Mouse (Mus musculus) embryonic stem cell, embryonic (primary cell): ENCODE measurements at regions not wholly inside any gene's neighbourhood (a gene's known extent, or its start where the extent isn't known, plus 50 kb on each side); places are given as distances from the start of the nearest gene placed in this dataset.

Experiments
- CTCF ChIA-PET, 4 experiments: fragments of 300-600 bp in 2 of 4; fragments of 350-600 bp in 2 of 4; sonication (Branson Sonifier 250); formaldehyde crosslinking; loops; one replicate each; lab custom pipeline; 2022; ENCODE audit warnings: inconsistent platforms in 2 of 4; lab: Charles Lee
- POLR2A ChIA-PET, 4 experiments: fragments of 300-600 bp in 2 of 4; fragments of 350-600 bp in 2 of 4; sonication (Branson Sonifier 250); formaldehyde crosslinking; loops; one replicate each; lab custom pipeline; 2022; ENCODE audit warnings: antibody characterized with exemption in 4 of 4, inconsistent platforms in 1 of 4; lab: Charles Lee

DNA sequence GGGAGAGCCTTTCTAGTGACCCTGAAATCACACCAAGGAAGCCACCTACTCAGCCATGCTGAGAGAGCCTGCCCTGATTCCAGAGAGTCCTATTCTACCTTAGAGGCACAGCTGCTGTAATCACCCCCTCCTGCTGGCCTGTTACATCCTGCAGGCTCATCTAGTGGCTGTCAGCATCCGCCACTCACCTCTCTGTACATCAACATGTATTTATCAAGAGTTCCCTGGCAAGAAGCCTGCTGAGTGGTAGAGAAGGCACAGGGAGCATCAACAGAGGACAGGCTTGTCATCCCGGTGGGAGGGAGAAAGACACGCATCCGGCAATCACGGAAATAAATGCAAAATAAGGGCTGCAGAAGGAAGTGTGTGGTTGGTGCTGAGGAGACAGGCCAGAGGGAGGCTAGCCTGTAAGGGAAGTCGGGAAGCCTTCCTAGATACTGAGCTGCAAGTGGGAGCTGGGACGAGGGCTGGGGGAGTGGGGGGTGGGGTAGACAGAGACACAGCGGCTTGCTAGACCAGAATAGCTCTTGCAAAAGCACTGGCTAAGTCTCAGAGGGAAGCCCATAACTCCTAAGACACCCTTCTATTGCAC is 75.9 kb upstream of the Calm2 start:
- POLR2A ChIA-PET: interaction anchor here (0.7 to 17.1 kb wide), 33 partner anchors 8 to 883 kb away, joined by 3 to 334 read pairs (median 5); partner anchors contain the start of genes Calm2 (in 4 of the 4) and Ttc7 (in 1 of the 4)

DNA sequence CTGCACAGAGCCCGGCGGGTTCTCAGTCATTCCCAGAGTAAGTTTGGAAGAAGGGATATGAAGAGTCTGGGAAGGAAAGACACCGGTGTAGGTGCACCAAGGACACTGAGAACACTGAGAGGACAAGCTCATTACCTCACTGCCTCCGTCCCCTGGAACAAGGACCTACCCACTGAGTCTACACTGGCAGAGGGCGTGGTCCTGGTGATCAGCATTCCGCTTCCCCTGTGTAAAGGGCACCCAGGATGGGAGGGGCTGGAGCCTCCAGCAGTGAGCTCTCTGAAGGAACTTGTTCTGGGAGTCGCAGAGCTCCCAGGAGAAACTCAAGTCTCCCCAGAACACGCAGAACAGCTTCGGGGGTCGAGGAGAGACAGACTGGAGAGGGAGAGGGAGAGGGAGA is 76.9 kb upstream of the Calm2 start:
- ChIA-PET POLR2A (interaction anchor here (0.5 to 17.1 kb wide), 46 partner anchors 8 to 450 kb away, joined by 3 to 334 read pairs (median 4); partner anchors contain the start of gene Calm2 (in 4 of the 4)), CTCF (interaction anchor here in 3 of 4 experiments (0.6 to 1.3 kb wide), 10 partner anchors 8 to 209 kb away, joined by 3 to 13 read pairs (median 4); no protein-coding TSS in a partner anchor)

More for the DNA sequence above, 75.9 kb upstream of the Calm2 start:
- CTCF ChIA-PET: interaction anchor here in 3 of 4 experiments (0.6 to 1.5 kb wide), 5 partner anchors 9 to 140 kb away, joined by 3 to 5 read pairs (median 3); no protein-coding TSS in a partner anchor

DNA sequence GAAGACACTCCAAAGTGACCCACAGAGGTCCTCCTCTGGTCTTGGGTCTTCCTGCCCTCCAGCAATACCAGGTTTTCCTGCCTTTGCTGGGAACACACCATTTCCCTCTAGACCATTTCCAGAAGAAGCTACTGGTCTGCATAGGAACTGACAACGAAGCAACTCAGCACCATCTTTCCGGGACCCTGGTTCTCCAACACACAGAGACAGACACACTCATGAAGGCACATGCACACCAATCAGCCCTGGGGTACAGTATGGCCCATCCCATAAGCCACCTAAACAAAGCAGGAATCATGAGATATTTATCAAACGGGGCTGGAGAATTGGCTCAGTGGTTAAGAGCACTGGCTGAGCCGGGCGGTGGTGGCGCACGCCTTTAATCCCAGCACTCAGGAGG is 80.4 kb upstream of the Calm2 start:
- POLR2A ChIA-PET: interaction anchor here in 2 of 4 experiments (0.6 to 17.1 kb wide), 5 partner anchors 23 to 83 kb away, joined by 3 to 334 read pairs (median 4); partner anchors contain the start of gene Calm2 (in 2 of the 2)
- CTCF ChIA-PET: interaction anchor here in 1 of 4 experiments (0.6 kb wide), 1 partner anchor 80 kb away, joined by 3 read pairs; no protein-coding TSS in a partner anchor

DNA sequence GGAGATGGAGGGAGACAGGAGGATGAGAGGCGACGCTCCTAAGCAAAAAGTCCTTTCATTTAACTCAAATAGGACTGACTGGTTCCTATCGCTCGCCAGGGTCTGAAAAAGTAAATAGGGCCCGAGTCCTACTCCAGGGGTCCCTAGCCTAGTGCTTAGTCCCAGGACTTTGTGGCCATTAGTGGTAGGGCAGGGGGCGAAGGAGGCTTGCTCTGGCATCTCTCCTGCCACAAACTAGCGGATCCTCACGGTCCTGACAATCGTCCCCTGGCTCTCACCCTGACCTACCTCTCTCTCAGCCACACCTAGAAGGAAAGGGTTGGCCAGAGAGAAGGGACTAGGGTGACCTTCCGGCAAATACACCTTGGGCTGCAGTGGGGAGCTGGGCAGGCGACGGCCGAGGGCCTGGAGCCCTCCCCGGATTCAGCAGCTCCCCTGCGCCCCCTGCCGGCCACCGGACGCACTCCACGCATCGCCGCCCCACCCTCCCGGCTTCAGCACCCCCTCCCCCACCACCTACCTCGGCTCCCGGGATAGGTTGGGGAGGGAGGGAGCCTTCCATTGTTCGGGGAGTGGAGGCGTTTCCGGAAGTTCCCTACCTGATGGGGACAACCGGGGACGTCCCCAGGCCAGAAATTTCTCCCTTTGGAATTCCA is 83.6 kb upstream of the Calm2 start:
- POLR2A ChIA-PET: interaction anchor here (0.5 to 17.1 kb wide), 44 partner anchors 8 to 311 kb away, joined by 3 to 334 read pairs (median 4); partner anchors contain the start of genes Calm2 (in 3 of the 4), Msh2 (in 1 of the 4) and Ttc7 (in 1 of the 4)

DNA sequence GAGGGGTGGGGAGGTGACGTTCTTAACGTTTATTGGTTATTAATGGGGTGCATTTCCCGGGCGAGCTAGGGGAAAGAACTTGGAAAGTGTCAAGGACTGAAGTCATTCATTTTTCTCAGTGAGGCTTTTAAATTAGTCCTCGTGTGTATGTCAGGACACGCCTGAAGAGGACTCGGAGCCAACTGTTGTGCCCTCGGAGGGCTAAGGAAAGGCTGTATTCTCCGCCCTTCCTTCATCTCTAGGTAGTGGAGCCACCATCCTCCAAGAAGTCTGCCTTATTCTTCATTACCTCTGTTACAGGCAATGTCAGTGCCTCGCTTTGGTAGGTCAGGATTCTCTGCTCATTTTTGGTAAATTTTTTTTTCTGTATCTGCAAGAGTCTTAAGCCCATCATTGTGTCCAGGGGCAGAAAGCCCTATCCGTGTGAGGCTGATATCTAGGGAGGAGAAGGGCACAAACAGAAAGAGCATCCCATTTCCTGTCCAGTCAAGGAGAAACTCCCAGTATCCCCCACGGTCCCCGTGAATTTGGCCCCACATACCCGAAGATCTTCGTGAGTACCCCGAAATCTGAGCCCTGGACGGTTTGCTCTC is 84.2 kb upstream of the Calm2 start:
- CTCF ChIA-PET: interaction anchor here (0.6 to 2.0 kb wide), 26 partner anchors 8 to 320 kb away, joined by 3 to 13 read pairs (median 3); partner anchors contain the start of genes Calm2 (in 2 of the 4), Msh2 (in 1 of the 4) and Stpg4 (in 1 of the 4)
- POLR2A ChIA-PET: interaction anchor here (0.5 to 17.1 kb wide), 57 partner anchors 9 to 726 kb away, joined by 3 to 334 read pairs (median 4); partner anchors contain the start of genes Calm2 (in 3 of the 4), Msh2 (in 1 of the 4), Stpg4 (in 1 of the 4) and Ttc7 (in 1 of the 4)

More for the DNA sequence above, 83.6 kb upstream of the Calm2 start:
- CTCF ChIA-PET: interaction anchor here (0.5 to 2.0 kb wide), 27 partner anchors 28 to 320 kb away, joined by 3 to 13 read pairs (median 3); partner anchors contain the start of genes Calm2 (in 2 of the 4), Msh2 (in 1 of the 4) and Stpg4 (in 1 of the 4)

DNA sequence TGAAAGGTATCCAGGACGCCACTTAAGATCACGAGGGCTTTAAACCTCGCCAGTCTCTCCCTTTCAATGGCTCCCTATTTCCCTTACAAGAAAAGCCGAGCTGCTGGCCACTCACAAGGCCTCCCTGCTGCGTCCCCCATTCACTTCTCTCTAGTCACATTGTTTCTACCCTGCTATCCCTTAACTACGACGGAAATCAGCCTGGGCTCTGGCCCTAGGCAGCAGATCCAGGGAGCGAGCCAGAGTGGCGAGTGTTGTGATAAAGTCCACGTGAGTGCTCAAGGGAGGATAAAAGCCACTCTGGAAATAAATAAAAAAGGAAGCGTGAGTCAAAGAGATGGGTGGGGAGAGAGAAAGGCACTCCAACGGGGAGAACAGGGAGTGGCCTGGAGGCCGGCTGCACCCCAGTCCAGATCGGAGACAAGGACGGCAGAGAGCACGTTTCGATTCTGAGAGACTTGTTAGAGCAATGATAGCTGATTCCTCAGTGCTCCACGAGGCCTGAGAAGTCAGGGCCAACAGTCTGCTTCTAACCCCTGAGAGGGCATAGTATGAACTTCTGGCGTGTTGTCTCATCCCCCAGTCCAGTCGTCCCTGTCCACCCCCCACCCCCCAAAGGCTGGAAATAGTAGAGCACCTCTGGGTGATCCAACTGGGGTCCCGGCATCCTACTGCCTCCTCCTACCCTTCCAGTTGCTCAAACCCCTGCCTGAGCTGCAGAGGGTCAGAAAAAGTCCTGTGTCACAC is 84.8 kb upstream of the Calm2 start:
- CTCF ChIA-PET: interaction anchor here in 3 of 4 experiments (0.9 to 2.0 kb wide), 6 partner anchors 8 to 217 kb away, joined by 3 to 13 read pairs (median 4); partner anchors contain the start of gene Calm2 (in 1 of the 3)
- POLR2A ChIA-PET: interaction anchor here (0.5 to 17.1 kb wide), 54 partner anchors 8 to 1733 kb away, joined by 3 to 334 read pairs (median 5); partner anchors contain the start of genes Calm2 (in 3 of the 4), Stpg4 (in 1 of the 4) and Ttc7 (in 1 of the 4)

DNA sequence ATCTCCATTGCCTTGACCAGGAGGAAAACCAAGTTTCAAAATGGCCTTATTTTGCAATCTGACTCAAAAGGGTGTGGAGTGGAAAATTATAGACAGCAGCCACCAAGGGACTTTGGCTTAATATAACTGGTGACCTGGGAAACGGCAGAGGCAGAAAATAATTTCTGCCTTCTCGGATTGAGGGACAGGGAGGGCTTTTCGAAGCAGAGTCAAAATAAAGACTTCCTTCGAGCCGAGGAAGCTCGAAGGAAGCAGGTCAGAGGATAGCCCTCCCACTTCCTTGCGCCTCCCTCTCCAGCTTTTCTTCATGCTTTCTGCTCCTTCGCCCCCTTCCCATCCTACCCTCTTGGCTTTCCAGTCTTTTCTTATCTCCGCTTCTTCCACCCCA is 85.4 kb upstream of the Calm2 start:
- CTCF ChIA-PET: interaction anchor here in 3 of 4 experiments (0.6 to 1.2 kb wide), 5 partner anchors 9 to 217 kb away, joined by 3 to 9 read pairs (median 3); no protein-coding TSS in a partner anchor
- POLR2A ChIA-PET: interaction anchor here (0.6 to 17.1 kb wide), 45 partner anchors 9 to 1733 kb away, joined by 3 to 334 read pairs (median 5); partner anchors contain the start of genes Calm2 (in 3 of the 4) and Stpg4 (in 1 of the 4)

DNA sequence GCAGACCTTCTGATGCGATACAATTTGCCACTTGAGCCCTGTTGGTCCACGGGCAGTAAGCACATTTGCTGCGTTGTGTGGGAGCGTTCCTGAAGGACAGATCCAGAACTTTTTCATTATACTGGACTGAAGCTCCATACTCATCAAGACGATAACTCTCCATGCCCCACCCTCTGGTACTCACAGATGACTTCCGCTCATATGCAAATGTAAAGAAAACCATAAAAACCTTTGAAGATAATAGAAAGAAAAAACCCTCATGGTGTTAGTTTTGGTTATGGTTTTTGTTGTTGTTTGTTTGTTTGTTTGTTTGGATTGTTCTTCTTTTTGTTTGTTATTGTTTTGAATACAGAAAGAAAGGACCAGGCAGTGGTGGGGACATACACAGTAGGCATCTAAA is 86.0 kb upstream of the Calm2 start:
- ChIA-PET CTCF (interaction anchor here in 3 of 4 experiments (0.6 to 0.9 kb wide), 3 partner anchors 69 to 218 kb away, joined by 3 to 9 read pairs (median 4); no protein-coding TSS in a partner anchor), POLR2A (interaction anchor here in 3 of 4 experiments (0.6 to 17.1 kb wide), 23 partner anchors 11 to 743 kb away, joined by 3 to 334 read pairs (median 6); partner anchors contain the start of gene Calm2 (in 3 of the 3))

DNA sequence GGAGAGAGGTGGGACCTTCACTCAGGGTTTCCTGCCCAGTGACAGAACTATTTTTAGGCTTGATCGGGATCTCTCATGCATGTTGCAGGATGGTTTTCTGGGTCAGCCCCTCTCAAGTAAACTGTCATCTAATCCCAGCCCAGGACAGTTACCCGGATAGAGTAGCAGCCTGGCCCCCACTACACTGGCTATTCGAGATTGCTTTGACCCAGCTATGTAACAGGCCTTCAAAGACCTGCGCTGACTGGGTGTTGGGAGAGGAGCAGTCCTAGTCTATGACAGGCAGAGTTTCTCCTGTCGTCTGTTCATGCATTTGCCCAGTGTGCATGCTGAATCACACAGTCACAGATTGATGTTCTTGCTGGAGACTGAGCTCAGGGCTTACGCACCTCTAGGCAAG is 86.2 kb upstream of the Epcam start:
- ChIA-PET CTCF (interaction anchor here in 2 of 4 experiments (0.8 to 1.5 kb wide), 3 partner anchors 18 to 28 kb away, joined by 3 to 7 read pairs (median 3); no protein-coding TSS in a partner anchor), POLR2A (interaction anchor here in 2 of 4 experiments (0.6 to 5.5 kb wide), 15 partner anchors 9 to 769 kb away, joined by 3 to 23 read pairs (median 4); partner anchors contain the start of genes Calm2 (in 2 of the 2) and Stpg4 (in 1 of the 2))

DNA sequence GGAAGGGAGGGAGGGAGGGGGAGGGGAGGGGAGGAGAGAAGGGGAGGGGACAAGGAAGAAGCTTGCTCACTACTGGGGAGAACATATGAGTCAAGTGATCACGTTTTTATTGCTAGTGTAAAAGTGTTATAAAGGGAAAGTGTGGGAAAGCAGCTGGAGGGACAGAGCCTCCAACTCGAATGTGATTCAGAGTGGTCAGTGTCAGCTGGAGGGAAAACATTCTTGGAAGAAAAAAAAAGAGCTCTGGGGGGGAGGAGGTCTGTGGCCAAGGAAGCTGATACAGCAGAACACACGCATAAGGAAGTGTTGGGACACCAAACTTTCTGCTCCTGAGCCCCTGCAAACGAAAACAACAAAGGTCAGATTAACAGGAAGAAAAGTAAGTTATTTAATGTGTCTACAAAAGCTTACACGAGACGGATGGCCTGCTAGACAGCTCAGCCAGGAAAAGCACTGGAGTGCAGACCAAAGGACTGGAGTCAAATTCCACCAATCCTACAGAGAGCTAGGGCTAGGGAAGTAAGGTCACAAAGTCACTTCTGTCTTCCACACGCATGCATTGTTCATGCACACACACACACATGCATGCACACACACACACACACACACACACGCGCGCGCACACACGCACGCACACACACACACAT is 85.1 kb upstream of the Epcam start:
- POLR2A ChIA-PET: interaction anchor here in 3 of 4 experiments (0.6 to 5.5 kb wide), 22 partner anchors 9 to 574 kb away, joined by 3 to 23 read pairs (median 4); partner anchors contain the start of genes Calm2 (in 3 of the 3) and Ttc7 (in 1 of the 3)
- CTCF ChIA-PET: interaction anchor here in 3 of 4 experiments (0.6 to 1.5 kb wide), 4 partner anchors 17 to 327 kb away, joined by 3 to 6 read pairs (median 3); no protein-coding TSS in a partner anchor

DNA sequence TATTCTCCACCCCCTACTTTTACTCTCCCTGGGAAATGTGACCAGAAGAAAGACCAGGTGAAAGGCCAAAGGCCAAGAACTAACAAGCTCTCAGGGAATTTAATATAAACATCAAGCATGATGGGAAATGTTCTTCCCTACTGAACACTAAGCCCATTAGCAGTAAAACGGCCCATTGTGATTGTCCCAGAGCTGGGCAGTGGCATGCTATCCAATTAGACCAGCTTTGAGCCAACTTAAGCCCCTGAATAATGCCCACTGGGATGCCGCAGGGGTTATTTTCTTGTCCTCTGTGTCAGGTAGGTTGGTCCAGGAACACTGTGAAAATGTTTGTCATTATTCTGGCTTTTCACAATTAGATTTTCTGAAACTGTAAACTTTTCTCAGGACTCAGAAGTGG is 81.2 kb upstream of the Epcam start:
- POLR2A ChIA-PET: interaction anchor here in 1 of 4 experiments (0.6 to 1.6 kb wide), 5 partner anchors 12 to 111 kb away, joined by 3 to 6 read pairs (median 4); partner anchors contain the start of gene Calm2
- CTCF ChIA-PET: no interaction called here

DNA sequence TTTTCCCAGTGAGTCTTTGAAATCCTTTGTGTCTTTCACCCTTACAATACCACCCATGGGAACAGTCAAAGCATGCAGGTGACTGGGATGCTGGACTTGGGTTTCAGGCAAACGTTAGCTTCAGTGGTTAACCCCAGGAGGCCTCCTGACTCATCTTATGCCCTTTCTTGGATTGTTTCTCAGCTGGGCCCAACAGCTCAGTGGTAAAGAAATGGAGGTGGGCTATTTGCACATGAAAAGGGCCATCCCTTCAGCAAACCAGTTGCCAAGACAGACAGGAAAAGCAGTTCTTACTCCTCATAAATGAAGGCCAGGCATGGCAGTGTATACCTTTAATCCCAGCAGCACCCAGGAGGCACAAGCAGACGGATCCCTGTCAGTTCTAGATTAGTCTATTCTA is 77.4 kb upstream of the Epcam start:
- CTCF ChIA-PET: interaction anchor here in 3 of 4 experiments (0.6 to 0.8 kb wide), 5 partner anchors 12 to 384 kb away, joined by 3 to 8 read pairs (median 5); no protein-coding TSS in a partner anchor
- POLR2A ChIA-PET: interaction anchor here in 3 of 4 experiments (0.6 to 3.8 kb wide), 23 partner anchors 9 to 796 kb away, joined by 3 to 37 read pairs (median 4); partner anchors contain the start of gene Calm2 (in 3 of the 3)

DNA sequence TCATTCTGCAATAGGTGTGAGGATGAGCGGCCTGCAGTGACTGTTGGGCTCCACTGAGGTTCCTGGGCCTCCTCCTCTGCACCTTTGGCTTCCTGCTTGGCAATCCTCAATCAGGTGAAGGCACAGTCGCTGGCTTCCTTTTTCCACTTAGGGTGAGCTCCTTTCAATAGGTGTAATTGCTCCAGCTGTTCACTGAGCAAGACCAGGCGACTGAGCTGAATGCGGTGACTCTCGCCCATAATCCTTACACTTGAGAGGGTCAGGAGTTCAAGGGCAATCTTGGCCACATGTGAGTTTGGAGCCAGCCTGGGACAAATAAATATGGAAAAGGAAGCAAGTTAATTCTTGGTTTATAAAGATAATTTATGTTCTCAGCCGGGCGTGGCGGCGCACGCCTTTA is 76.1 kb upstream of the Epcam start:
- ChIA-PET POLR2A (interaction anchor here (0.8 to 3.8 kb wide), 14 partner anchors 9 to 245 kb away, joined by 3 to 37 read pairs (median 6); partner anchors contain the start of gene Calm2 (in 3 of the 4)), CTCF (interaction anchor here in 1 of 4 experiments (0.6 to 1.0 kb wide), 2 partner anchors 12 to 245 kb away, joined by 3 read pairs; no protein-coding TSS in a partner anchor)

DNA sequence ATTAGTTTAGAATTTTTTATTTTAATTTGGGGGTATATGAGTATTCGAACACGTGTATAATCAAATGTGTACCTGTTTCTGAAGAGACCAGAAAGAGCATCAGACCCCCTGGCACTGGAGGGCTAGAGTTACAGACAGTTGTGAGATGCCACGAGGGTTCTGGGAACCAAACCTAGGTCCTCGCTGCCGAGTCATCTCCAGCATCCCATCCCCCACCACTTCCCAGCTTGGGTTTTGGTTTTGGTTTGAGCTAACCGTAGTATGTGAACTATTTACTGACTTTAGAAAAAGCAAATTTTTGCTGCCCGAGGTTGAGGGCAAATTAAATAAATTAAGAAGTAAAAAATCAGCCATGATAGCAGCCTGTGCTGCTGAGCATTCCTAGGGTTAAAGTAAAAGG is 74.9 kb upstream of the Epcam start:
- CTCF ChIA-PET: no interaction called here

DNA sequence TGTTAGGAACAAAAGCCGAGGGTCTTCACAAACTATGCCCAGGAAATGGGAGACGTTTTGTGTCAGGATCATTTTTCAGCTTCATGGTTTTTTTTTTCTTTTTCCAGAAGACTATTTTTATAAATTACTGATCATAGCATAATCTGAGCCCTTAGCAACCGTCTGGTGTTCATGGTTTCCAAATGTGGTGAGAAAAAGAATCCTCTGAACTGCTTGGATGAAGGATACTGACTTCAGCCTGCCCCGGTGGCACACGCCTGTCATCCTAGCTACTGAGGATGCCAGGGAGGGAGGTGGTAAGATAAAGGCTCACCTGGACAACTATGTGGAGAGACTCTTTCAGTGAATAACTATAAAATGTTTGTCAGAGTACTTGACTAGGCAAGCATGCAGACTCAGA is 72.4 kb upstream of the Epcam start:
- POLR2A ChIA-PET: interaction anchor here in 1 of 4 experiments (0.6 to 9.7 kb wide), 6 partner anchors 16 to 297 kb away, joined by 3 to 108 read pairs (median 4); partner anchors contain the start of genes Calm2 and Mcfd2

More for the DNA sequence above, 74.9 kb upstream of the Epcam start:
- POLR2A ChIA-PET: no interaction called here

More for the DNA sequence above, 72.4 kb upstream of the Epcam start:
- CTCF ChIA-PET: no interaction called here
